Mouse (Mus musculus) CH12.LX (cell line): ENCODE results near the gene Atxn2l. TPM values are rescaled to one million over a fixed set of nuclear protein-coding genes. Genes with fewer than 3 reads are reported as not detected.

Experiments used
- DNase-seq: peaks from one replicate; pipeline ENCODE4 v3.0.0-alpha.2; 2013; ENCODE audit errors: extremely low read depth
- H3K27ac ChIP-seq: 2 replicates; pipeline ENCODE4 v1.5.1; 2012; ENCODE audit warnings: low read depth, mild to moderate bottlenecking, control low read depth, moderate library complexity; ENCODE audit not compliant: insufficient read depth
- H3K27me3 ChIP-seq: replicated peaks from 2 replicates; pipeline ENCODE3; 2012; ENCODE audit warnings: inconsistent platforms
- H3K36me3 ChIP-seq, 2 experiments: replicated peaks in 1 of 2; 2 replicates each; pipeline versions ENCODE3 to v1.6.1; 2012; ENCODE audit warnings: inconsistent platforms in 1 of 2, low read length in 1 of 2, mild to moderate bottlenecking in 1 of 2, mixed read lengths in 1 of 2, moderate library complexity in 1 of 2; ENCODE audit not compliant: control insufficient read depth in 1 of 2, insufficient read depth in 1 of 2
- H3K4me1 ChIP-seq, 2 experiments: 2 replicates each; pipeline ENCODE4 v1.6.1; 2012; ENCODE audit warnings: inconsistent platforms in 1 of 2, moderate library complexity in 1 of 2; ENCODE audit not compliant: insufficient read depth in 2 of 2, control insufficient read depth in 1 of 2
- H3K4me2 ChIP-seq: 2 replicates; pipeline ENCODE4 v1.6.1; 2012; ENCODE audit warnings: low read depth, mild to moderate bottlenecking, control low read depth; ENCODE audit not compliant: poor library complexity, insufficient read depth, severe bottlenecking
- H3K4me3 ChIP-seq, 3 experiments: fragments of 150-350 bp in 1 of 3; sonication (generic) in 1 of 3; replicated peaks in 1 of 3; 2 replicates each; pipeline versions ENCODE3 to v1.5.1; 2011 to 2012; ENCODE audit warnings: low read depth in 2 of 3, low read length in 2 of 3, mild to moderate bottlenecking in 2 of 3, moderate library complexity in 2 of 3, control low read depth in 1 of 3, improper control_type of control experiment in 1 of 3, inconsistent platforms in 1 of 3, mixed read lengths in 1 of 3; ENCODE audit not compliant: poor library complexity in 1 of 3
- H3K79me2 ChIP-seq: replicated peaks from 2 replicates; pipeline ENCODE4 v1.6.1; 2012; ENCODE audit warnings: mild to moderate bottlenecking, moderate library complexity; ENCODE audit not compliant: control insufficient read depth, poor library complexity, insufficient read depth, severe bottlenecking; ENCODE audit errors: extremely low read depth
- H3K9ac ChIP-seq: 2 replicates; pipeline ENCODE4 v1.6.1; 2012; ENCODE audit warnings: low read depth, mild to moderate bottlenecking, control low read depth, moderate library complexity; ENCODE audit not compliant: insufficient read depth
- H3K9me3 ChIP-seq: replicated peaks from 2 replicates; pipeline ENCODE3; 2012; ENCODE audit warnings: low read length, inconsistent platforms, mixed read lengths
- BHLHE40 ChIP-seq: IDR thresholded peaks from 2 replicates; pipeline ENCODE4 v1.6.1; 2011; ENCODE audit warnings: mild to moderate bottlenecking, low read depth, low read length, improper control_type of control experiment
- CHD1 ChIP-seq: IDR thresholded peaks from 2 replicates; pipeline ENCODE4 v1.6.1; 2012; ENCODE audit warnings: low read depth, low read length, improper control_type of control experiment, inconsistent platforms
- E2F4 ChIP-seq: IDR thresholded peaks from 2 replicates; pipeline ENCODE4 v1.6.1; 2011; ENCODE audit warnings: low read depth, low read length, improper control_type of control experiment; ENCODE audit not compliant: insufficient replicate concordance
- ELF1 ChIP-seq: IDR thresholded peaks from 2 replicates; pipeline ENCODE4 v1.6.1; 2014; ENCODE audit warnings: low read depth, mild to moderate bottlenecking, inconsistent platforms, low read length, improper control_type of control experiment
- ETS1 ChIP-seq: conservative IDR thresholded peaks from 2 replicates; pipeline ENCODE4 v1.6.1; 2012; ENCODE audit warnings: low read depth, mild to moderate bottlenecking, inconsistent platforms, low read length, improper control_type of control experiment, moderate library complexity
- GABPA ChIP-seq: IDR thresholded peaks from 2 replicates; pipeline ENCODE4 v1.6.1; 2012; ENCODE audit warnings: low read depth, low read length, improper control_type of control experiment, inconsistent platforms; ENCODE audit not compliant: insufficient replicate concordance
- IRF4 ChIP-seq: IDR thresholded peaks from 2 replicates; pipeline ENCODE4 v1.6.1; 2014; ENCODE audit warnings: low read depth, mild to moderate bottlenecking, inconsistent platforms, low read length, improper control_type of control experiment
- JUN ChIP-seq: IDR thresholded peaks from 2 replicates; pipeline ENCODE4 v1.6.1; 2011; ENCODE audit warnings: low read depth, mild to moderate bottlenecking, low read length, improper control_type of control experiment, moderate library complexity; ENCODE audit not compliant: insufficient read depth
- JUND ChIP-seq: conservative IDR thresholded peaks from 2 replicates; pipeline ENCODE4 v1.6.1; 2011; ENCODE audit warnings: low read depth, low read length, improper control_type of control experiment
- MAFK ChIP-seq: IDR thresholded peaks from 2 replicates; pipeline ENCODE4 v1.6.1; 2011; ENCODE audit warnings: low read length, improper control_type of control experiment; ENCODE audit not compliant: insufficient replicate concordance
- MAX ChIP-seq: IDR thresholded peaks from 2 replicates; pipeline ENCODE4 v1.6.1; 2011; ENCODE audit warnings: low read length, improper control_type of control experiment
- MAZ ChIP-seq: IDR thresholded peaks from 2 replicates; pipeline ENCODE4 v1.6.1; 2012; ENCODE audit warnings: low read depth, mild to moderate bottlenecking, inconsistent platforms, low read length, improper control_type of control experiment, moderate library complexity
- MEF2A ChIP-seq: IDR thresholded peaks from 2 replicates; pipeline ENCODE4 v1.6.1; 2014; ENCODE audit warnings: low read depth, mild to moderate bottlenecking, inconsistent platforms, low read length, improper control_type of control experiment, borderline replicate concordance
- MXI1 ChIP-seq: IDR thresholded peaks from 2 replicates; pipeline ENCODE4 v1.6.1; 2011; ENCODE audit warnings: mild to moderate bottlenecking, low read depth, low read length, improper control_type of control experiment
- MYC ChIP-seq: IDR thresholded peaks from 2 replicates; pipeline ENCODE4 v1.6.1; 2011; ENCODE audit warnings: low read depth, mild to moderate bottlenecking, improper control_type of control experiment, low read length
- NELFE ChIP-seq: IDR thresholded peaks from 2 replicates; pipeline ENCODE4 v1.6.1; 2011; ENCODE audit warnings: low read depth, low read length, improper control_type of control experiment
- NRF1 ChIP-seq: IDR thresholded peaks from 2 replicates; pipeline ENCODE4 v1.6.1; 2014; ENCODE audit warnings: low read depth, mild to moderate bottlenecking, inconsistent platforms, low read length, improper control_type of control experiment, moderate library complexity
- PAX5 ChIP-seq: IDR thresholded peaks from 2 replicates; pipeline ENCODE4 v1.6.1; 2012; ENCODE audit warnings: low read length, inconsistent platforms, mixed read lengths
- POLR2A ChIP-seq: IDR thresholded peaks from 2 replicates; pipeline ENCODE4 v1.6.1; 2011; ENCODE audit warnings: low read depth, mild to moderate bottlenecking, improper control_type of control experiment, low read length
- RCOR1 ChIP-seq: conservative IDR thresholded peaks from 2 replicates; pipeline ENCODE4 v1.6.1; 2012; ENCODE audit warnings: low read depth, mild to moderate bottlenecking, inconsistent platforms, low read length, improper control_type of control experiment
- SIN3A ChIP-seq: IDR thresholded peaks from 2 replicates; pipeline ENCODE4 v1.6.1; 2012; ENCODE audit warnings: low read length, improper control_type of control experiment, inconsistent platforms
- SMC3 ChIP-seq: IDR thresholded peaks from 2 replicates; pipeline ENCODE4 v1.6.1; 2011; ENCODE audit warnings: low read depth, low read length, improper control_type of control experiment
- TCF12 ChIP-seq: IDR thresholded peaks from 2 replicates; pipeline ENCODE4 v1.6.1; 2014; ENCODE audit warnings: low read depth, mild to moderate bottlenecking, inconsistent platforms, low read length, improper control_type of control experiment
- USF1 ChIP-seq: IDR thresholded peaks from 2 replicates; pipeline ENCODE4 v1.6.1; 2014; ENCODE audit warnings: low read depth, mild to moderate bottlenecking, inconsistent platforms, low read length, improper control_type of control experiment
- USF2 ChIP-seq: conservative IDR thresholded peaks from 2 replicates; pipeline ENCODE4 v1.6.1; 2011; ENCODE audit warnings: low read depth, low read length, improper control_type of control experiment
- ZC3H11A ChIP-seq: IDR thresholded peaks from 2 replicates; pipeline ENCODE4 v1.6.1; 2012; ENCODE audit warnings: low read depth, mild to moderate bottlenecking, inconsistent platforms, low read length, improper control_type of control experiment
- ZKSCAN1 ChIP-seq: IDR thresholded peaks from 2 replicates; pipeline ENCODE4 v1.6.1; 2012; ENCODE audit warnings: low read depth, inconsistent platforms, low read length, improper control_type of control experiment, borderline replicate concordance
- ZNF384 ChIP-seq: IDR thresholded peaks from 2 replicates; pipeline ENCODE4 v1.6.1; 2012; ENCODE audit warnings: low read depth, low read length, improper control_type of control experiment, inconsistent platforms
- dilution Hi-C: fragments of 300-500 bp; cut with MboI; formaldehyde crosslinking; loops from 2 replicates; pipeline ENCODE4 v1.14.3; 2020; ENCODE audit warnings: low sequenced_read_pairs; ENCODE audit not compliant: extremely low pct_unique_long_range_greater_than_20kb, extremely low pct_ligation_motif_present
- in situ Hi-C: fragments of 300-500 bp; cut with MboI; formaldehyde crosslinking; loops from 3 replicates; pipeline ENCODE4 v1.14.3; 2019; ENCODE audit warnings: low sequenced_read_pairs, low pct_ligation_motif_present, low pct_unique_long_range_greater_than_20kb, mixed read lengths
- polyA plus RNA-seq: library from polyadenylated mRNA; unstranded; fragments of >175 nt; gene quantifications from 2 replicates; pipeline ENCODE4 v1.2.1, GENCODE M21; 2012; ENCODE audit warnings: low read depth; ENCODE audit not compliant: insufficient read length
- total RNA-seq, 2 experiments: library from RNA; depleted of rRNA; stranded (reverse); fragments of 300-350 nt in 1 of 2; fragments of >200 nt in 1 of 2; gene quantifications; 2 replicates each; pipeline ENCODE4 v1.2.3; 2012 to 2014

Atxn2l gene
- total and polyA plus RNA-seq, 3 experiments, result 16.5 to 122 (median 64.2) TPM

DNA sequence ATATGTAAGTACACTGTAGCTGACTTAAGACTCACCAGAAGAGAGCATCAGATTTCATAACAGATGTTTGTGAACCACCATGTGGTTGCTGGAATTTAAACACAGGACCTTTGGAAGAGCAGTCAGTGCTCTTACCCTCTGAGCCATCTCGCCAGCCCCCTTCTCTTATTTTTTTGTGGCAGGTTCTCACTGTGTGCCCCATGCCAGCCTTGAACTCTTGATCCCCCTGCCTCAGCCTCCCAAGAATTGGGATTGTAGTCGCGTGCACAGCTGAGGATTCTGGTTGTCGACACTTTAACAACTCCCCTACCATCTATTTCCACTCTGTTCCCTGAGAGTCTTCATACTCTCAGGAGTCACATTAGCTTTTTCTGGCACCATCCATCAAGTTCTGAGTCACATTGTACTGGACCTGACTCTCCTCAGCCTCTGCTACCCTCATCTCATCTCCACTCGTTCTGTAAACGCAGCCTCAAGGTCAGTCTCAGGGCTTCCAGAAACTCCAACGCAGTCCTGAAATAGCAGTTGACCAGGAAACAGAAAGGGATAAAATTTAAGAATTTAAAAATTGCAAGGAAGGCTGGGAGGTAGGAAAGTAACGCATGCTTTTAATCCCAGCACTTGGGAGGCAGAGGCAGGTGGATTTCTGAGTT, 4.0 kb upstream of the Atxn2l start:
- dilution Hi-C loops (no loop called here), in situ Hi-C loops (no loop called here)
- peaks cover 0 to 10% of the 10 kb centered on the region in 2 experiments; a peak in 2 of 4 replicates for H3K4me1 ChIP-seq
- H3K9ac ChIP-seq, result no peak overlapping the region
- H3K36me3 ChIP-seq, result no peaks in the 10 kb centered on the region
- no peaks in the 10 kb centered on the region for H3K9me3 ChIP-seq
- no peaks in the 10 kb centered on the region for H3K27me3 ChIP-seq
- no peak overlapping the region for H3K4me2 ChIP-seq
- H3K4me3 ChIP-seq, result no peak overlapping the region
- DNase-seq, result no peak
- no peaks in the 10 kb centered on the region for H3K79me2 ChIP-seq
- no peak overlapping the region for H3K27ac ChIP-seq
- no peak for TF ChIP-seq ZNF384
- no peak for TF ChIP-seq JUND
- no peak for TF ChIP-seq NRF1
- TF ChIP-seq MYC, result no peak
- no peak for TF ChIP-seq E2F4
- TF ChIP-seq MAFK, result no peak
- no peak for TF ChIP-seq MXI1
- no peak for TF ChIP-seq ELF1
- TF ChIP-seq USF2, result no peak
- no peak for TF ChIP-seq MAX
- TF ChIP-seq IRF4, result no peak
- TF ChIP-seq USF1, result no peak
- TF ChIP-seq POLR2A, result no peak
- TF ChIP-seq JUN, result no peak
- TF ChIP-seq SMC3, result no peak
- TF ChIP-seq ZC3H11A, result no peak
- no peak for TF ChIP-seq CHD1
- TF ChIP-seq NELFE, result no peak

DNA sequence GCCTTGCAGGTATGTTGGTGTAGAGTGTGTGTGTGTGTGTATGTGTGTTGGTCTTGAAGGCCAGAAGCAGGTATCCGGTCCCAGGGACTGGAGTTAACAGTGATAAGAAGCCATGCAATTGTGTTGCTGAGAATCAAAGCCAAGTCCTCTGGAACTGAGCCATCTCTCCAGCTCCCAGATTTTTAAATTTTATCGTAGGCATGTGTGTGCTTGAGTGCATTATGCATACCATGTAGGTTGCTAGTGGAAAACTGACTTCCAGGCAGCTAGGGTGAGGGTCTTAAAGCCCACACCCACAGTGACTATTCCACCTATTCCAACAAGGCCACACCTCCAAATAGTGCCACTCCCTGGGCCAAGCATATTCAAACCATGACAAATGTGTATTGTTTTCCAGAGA, 1.7 kb upstream of the Atxn2l start:
- DNase-seq, result no peak
- peaks cover 12 to 13% of the 10 kb centered on the region in 2 experiments for H3K36me3 ChIP-seq
- H3K9me3 ChIP-seq, result no peaks in the 10 kb centered on the region
- H3K4me1 ChIP-seq, result peaks cover 7 to 20% of the 10 kb centered on the region in 2 experiments
- no peak overlapping the region for H3K4me2 ChIP-seq
- H3K27me3 ChIP-seq, result no peaks in the 10 kb centered on the region
- H3K4me3 ChIP-seq, result no peak overlapping the region
- dilution Hi-C loops, result no loop called here
- TF ChIP-seq IRF4 (no peak), POLR2A (no peak), USF1 (no peak), NELFE (no peak), SIN3A (no peak), GABPA (no peak), ZC3H11A (no peak), MAZ (no peak), RCOR1 (no peak), BHLHE40 (no peak), MEF2A (no peak), MYC (no peak), ZKSCAN1 (no peak), ETS1 (no peak), JUN (no peak), ZNF384 (no peak), TCF12 (no peak), MAFK (no peak), PAX5 (no peak)
- in situ Hi-C loops, result no loop called here
- no peak overlapping the region for H3K9ac ChIP-seq
- H3K79me2 ChIP-seq, result peaks cover 19% of the 10 kb centered on the region
- H3K27ac ChIP-seq, result no peak overlapping the region
